In the genomic region with DNA sequence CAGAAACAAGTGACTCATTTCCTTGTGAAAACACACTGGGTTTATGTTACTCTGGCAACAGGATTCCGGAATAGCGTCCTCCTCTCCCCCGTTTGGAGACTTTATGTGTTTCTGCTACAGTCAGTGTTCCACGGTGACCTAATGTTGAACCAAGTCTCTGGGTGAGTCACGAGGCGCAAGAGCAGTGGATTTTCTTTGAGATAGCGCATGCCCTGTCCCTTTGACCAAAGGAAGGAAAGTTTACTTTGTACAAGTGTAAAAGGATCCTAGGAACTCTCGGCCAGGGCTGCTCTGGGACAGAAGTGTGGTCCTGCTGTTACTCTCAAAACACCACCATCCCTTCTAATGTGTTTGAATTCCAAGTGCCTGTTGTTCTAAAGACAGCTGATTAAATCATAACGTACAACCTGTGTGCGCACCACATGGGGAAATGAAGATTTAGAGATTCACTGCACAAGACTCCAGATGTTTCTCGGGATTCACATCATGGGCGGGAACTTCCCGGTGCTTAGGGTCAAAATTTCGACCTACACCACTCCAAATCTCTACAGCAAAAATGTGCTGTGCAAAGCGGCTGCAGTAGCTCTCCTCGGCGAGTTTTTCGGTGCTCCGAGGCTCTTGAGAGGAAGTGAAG, we compare ENCODE assay signal across 8 mouse cellular contexts.
DNase-seq lines count a peak whose midpoint lies in the region; ATAC-seq and TF ChIP-seq lines count a peak whose summit lies in the region.

No protein-coding gene starts in this region.

- no peaks in the 10 kb centered on the region for H3K27me3 ChIP-seq in hindbrain, embryonic 10.5 days (ENCODE audit: insufficient read depth, poor library complexity, severe bottlenecking)
- H3K27me3 ChIP-seq in hindbrain, embryonic 16.5 days (replicated peaks; ENCODE audit: control insufficient read depth, insufficient read depth, low read length) = no peaks in the 10 kb centered on the region
- H3K27me3 ChIP-seq in kidney, embryonic 16.5 days (ENCODE audit: insufficient read depth, low read length) = no peaks in the 10 kb centered on the region
- no peaks in the 10 kb centered on the region for H3K27me3 ChIP-seq in liver, postnatal 0 days (ENCODE audit: insufficient read depth, low read length)

- TF ChIP-seq CTCF in liver, postnatal 0 days (IDR thresholded peaks at IDR 0.05; ENCODE audit: low read depth) = no peak

- peaks cover 12% of the 10 kb centered on the region for H3K4me1 ChIP-seq in hindbrain, embryonic 10.5 days (replicated peaks)
- H3K4me1 ChIP-seq in hindbrain, embryonic 16.5 days (ENCODE audit: control insufficient read depth, insufficient read depth, low read depth, low read length) = no peaks in the 10 kb centered on the region
- H3K4me1 ChIP-seq in kidney, embryonic 16.5 days (ENCODE audit: insufficient read depth, low read length) = peaks cover 17% of the 10 kb centered on the region
- no peaks in the 10 kb centered on the region for H3K4me1 ChIP-seq in liver, postnatal 0 days (ENCODE audit: insufficient read depth)

- DNase-seq in hindbrain, embryonic 10.5 days (ENCODE audit: low spot score) = peak; percentile 25
- peak; percentile 68 for DNase-seq in embryo, embryonic 10 days (ENCODE audit: low spot score)
- peak; percentile 79 to 90 for DNase-seq in heart, adult 18-20 months
- DNase-seq in liver, postnatal 0 days = peak; percentile 14
- peak; percentile 86 for DNase-seq in skeletal muscle tissue, adult 2 months (ENCODE audit: low read depth, low spot score)
- DNase-seq in thymus, postnatal 4 days = no peak

- H3K4me3 ChIP-seq in hindbrain, embryonic 10.5 days = no peak overlapping the region
- no peak overlapping the region for H3K4me3 ChIP-seq in hindbrain, embryonic 16.5 days (ENCODE audit: low read length)
- peak overlapping the region; percentile 23 for H3K4me3 ChIP-seq in kidney, embryonic 16.5 days (ENCODE audit: low read length)
- no peak overlapping the region for H3K4me3 ChIP-seq in liver, postnatal 0 days (ENCODE audit: low read depth, low read length)

- H3K36me3 ChIP-seq in hindbrain, embryonic 10.5 days = no peaks in the 10 kb centered on the region
- no peaks in the 10 kb centered on the region for H3K36me3 ChIP-seq in hindbrain, embryonic 16.5 days (ENCODE audit: control insufficient read depth, insufficient read depth, low read length)
- no peaks in the 10 kb centered on the region for H3K36me3 ChIP-seq in kidney, embryonic 16.5 days (ENCODE audit: insufficient read depth, low read length)
- H3K36me3 ChIP-seq in liver, postnatal 0 days (replicated peaks; ENCODE audit: insufficient read depth, low read length) = no peaks in the 10 kb centered on the region

- no peak for TF ChIP-seq EP300 in liver, postnatal 0 days (IDR thresholded peaks at IDR 0.05; ENCODE audit: low read depth)

- no peak overlapping the region for H3K9ac ChIP-seq in hindbrain, embryonic 16.5 days (ENCODE audit: low read depth, low read length)
- H3K9ac ChIP-seq in kidney, embryonic 16.5 days (replicated peaks; ENCODE audit: low read length) = peak overlapping the region; percentile 56
- no peak overlapping the region for H3K9ac ChIP-seq in liver, postnatal 0 days (replicated peaks)

- H3K27ac ChIP-seq in hindbrain, embryonic 10.5 days = no peak overlapping the region
- H3K27ac ChIP-seq in hindbrain, embryonic 16.5 days (ENCODE audit: low read depth, low read length) = no peak overlapping the region
- peak overlapping the region; percentile 89 for H3K27ac ChIP-seq in kidney, embryonic 16.5 days (ENCODE audit: low read length)
- peak overlapping the region; percentile 57 for H3K27ac ChIP-seq in liver, postnatal 0 days (ENCODE audit: low read depth)

- no peaks in the 10 kb centered on the region for H3K9me3 ChIP-seq in hindbrain, embryonic 10.5 days
- no peaks in the 10 kb centered on the region for H3K9me3 ChIP-seq in hindbrain, embryonic 16.5 days (ENCODE audit: control insufficient read depth, low read length)
- no peaks in the 10 kb centered on the region for H3K9me3 ChIP-seq in kidney, embryonic 16.5 days (ENCODE audit: low read length)
- H3K9me3 ChIP-seq in liver, postnatal 0 days (ENCODE audit: low read length) = no peaks in the 10 kb centered on the region

- H3K4me2 ChIP-seq in hindbrain, embryonic 16.5 days (ENCODE audit: low read length) = no peak overlapping the region
- peak overlapping the region; percentile 50 for H3K4me2 ChIP-seq in kidney, embryonic 16.5 days (replicated peaks; ENCODE audit: low read depth, low read length)
- peak overlapping the region; percentile 33 for H3K4me2 ChIP-seq in liver, postnatal 0 days (ENCODE audit: low read depth, low read length)

- no peak; the same call in 1 of the 2 replicates for ATAC-seq in hindbrain, embryonic 16.5 days
- ATAC-seq in kidney, embryonic 16.5 days (ENCODE audit: low FRiP score, low TSS enrichment) = peak; percentile 94
- ATAC-seq in liver, postnatal 0 days = peak; percentile 63

- 62% methylated on average over 19 of the region's 19 CpGs for WGBS in hindbrain, embryonic 10.5 days
- 63% methylated on average over 19 of the region's 19 CpGs for WGBS in hindbrain, embryonic 16.5 days
- 8% methylated on average over 19 of the region's 19 CpGs for WGBS in kidney, embryonic 16.5 days
- WGBS in liver, postnatal 0 days (ENCODE audit: insufficient replicate concordance) = 26% methylated on average over 19 of the region's 19 CpGs

Comparison
In these comparisons a context has a peak if more than half of its experiments do, and no peak if none do; other contexts are left out.
1. H3K27ac ChIP-seq: peak in kidney, embryonic 16.5 days (single experiment) and liver, postnatal 0 days (single experiment); none in hindbrain, embryonic 10.5 days (single experiment) and hindbrain, embryonic 16.5 days (single experiment).